Mouse (Mus musculus) kidney, postnatal 0 days (tissue): Measurements from ENCODE around the gene A030005L19Rik. TPM values are rescaled to one million over a fixed set of nuclear protein-coding genes. Genes with fewer than 3 reads are reported as not detected.
A peak's percentile ranks its signal among the peaks of the same experiment; 100 is the strongest.
"Not testable (repeated sequence)": the region's sequence is repeated elsewhere in the genome, so short reads cannot be mapped to it uniquely, and the experiment has no call there.

Experiments used
- ATAC-seq: fragments of 200-750 bp; cut with Nextera tagmentation; replicated peaks from 2 replicates; pipeline ENCODE4 v1.8.0; 2017; ENCODE audit warnings: low read depth, moderate number of reproducible peaks, moderate TSS enrichment, moderate library complexity; ENCODE audit not compliant: low FRiP score
- DNase-seq: peaks from one replicate; pipeline ENCODE4 v3.0.0-alpha.2; 2016; ENCODE audit warnings: low spot score
- H3K27ac ChIP-seq: fragments of 300-500 bp; sonication (generic); 2 replicates; pipeline ENCODE4 v1.5.1; 2014; ENCODE audit warnings: mild to moderate bottlenecking
- H3K27me3 ChIP-seq: fragments of 300-500 bp; sonication (generic); 2 replicates; pipeline ENCODE4 v1.6.1; 2014; ENCODE audit warnings: low read length, mixed read lengths; ENCODE audit not compliant: insufficient read depth
- H3K36me3 ChIP-seq: fragments of 300-500 bp; sonication (generic); 2 replicates; pipeline ENCODE4 v1.6.1; 2014; ENCODE audit warnings: low read length, mixed read lengths; ENCODE audit not compliant: insufficient read depth
- H3K4me1 ChIP-seq: fragments of 300-500 bp; sonication (generic); replicated peaks from 2 replicates; pipeline ENCODE4 v1.6.1; 2014; ENCODE audit warnings: antibody characterized with exemption, low read length, mixed read lengths; ENCODE audit not compliant: insufficient read depth
- H3K4me2 ChIP-seq: fragments of 300-500 bp; sonication (generic); 2 replicates; pipeline ENCODE4 v1.6.1; 2014; ENCODE audit warnings: mild to moderate bottlenecking, low read length, moderate library complexity, mixed read lengths
- H3K4me3 ChIP-seq: fragments of 300-500 bp; sonication (generic); replicated peaks from 2 replicates; pipeline ENCODE4 v1.5.1; 2014; ENCODE audit warnings: low read depth, low read length
- H3K9ac ChIP-seq: fragments of 300-500 bp; sonication (generic); 2 replicates; pipeline ENCODE4 v1.6.1; 2014; ENCODE audit warnings: low read depth, low read length
- H3K9me3 ChIP-seq: fragments of 300-500 bp; sonication (generic); replicated peaks from 2 replicates; pipeline ENCODE4 v1.6.1; 2016; ENCODE audit warnings: low read length, inconsistent platforms, mixed read lengths
- CTCF ChIP-seq: IDR thresholded peaks from 2 replicates; pipeline ENCODE4 v1.5.1; 2016; ENCODE audit warnings: antibody characterized with exemption, low read depth, mild to moderate bottlenecking, moderate library complexity
- WGBS: fragments of 180-500 bp; shearing (Covaris S2); extraction: QIAGEN DNeasy Blood & Tissue Kit; methylation state at CpG from one replicate; pipeline ENCODE4 v1.1.7; 2014; 5-methylcytosine and 5-hydroxymethylcytosine counted together
- polyA plus RNA-seq: library from polyadenylated mRNA; unstranded; fragments of >200 nt; fragmentation: Nextera tagmentation; extraction: Ambion mirVana; gene quantifications from 2 replicates; pipeline ENCODE4 v1.2.1, GENCODE M21; 2015

Gene A030005L19Rik
- polyA plus RNA-seq, 1 experiment from 2014 or later: not detected

GRCm38 (mm10) chr1:82905886-82906285 lies 7.2 kb upstream of the A030005L19Rik start:
- H3K27ac ChIP-seq: no peak overlapping the region
- no peak for DNase-seq
- no peak for TF ChIP-seq CTCF
- no peaks in the 10 kb centered on the region for H3K9me3 ChIP-seq
- no peaks in the 10 kb centered on the region for H3K4me1 ChIP-seq
- H3K4me2 ChIP-seq: no peak overlapping the region
- no peaks in the 10 kb centered on the region for H3K27me3 ChIP-seq
- no peak overlapping the region for H3K9ac ChIP-seq
- H3K4me3 ChIP-seq: no peak overlapping the region
- no peak for ATAC-seq
- 0 out of 2 replicates have a peak, but pooled peaks cover 3% of the 10 kb centered on the region for H3K36me3 ChIP-seq
- 82% methylated on average over 3 of the region's 3 CpGs for WGBS

GRCm38 (mm10) chr1:82913434-82913833 lies 309 bp downstream of the A030005L19Rik start:
- not testable (repeated sequence) for DNase-seq, H3K9ac ChIP-seq, H3K27me3 ChIP-seq, H3K4me1 ChIP-seq, ATAC-seq, H3K9me3 ChIP-seq, H3K36me3 ChIP-seq, H3K27ac ChIP-seq, H3K4me3 ChIP-seq, H3K4me2 ChIP-seq
- WGBS: 100% methylated on average over 5 of the region's 5 CpGs

GRCm38 (mm10) chr1:82924650-82925049 lies 11.5 kb downstream of the A030005L19Rik start, which contains the start of gene A030014E15Rik:
TSS of gene A030014E15Rik (plus strand) at chr1:82924917.
- H3K4me1 ChIP-seq: no peaks in the 10 kb centered on the region
- H3K36me3 ChIP-seq: no peaks in the 10 kb centered on the region
- no peaks in the 10 kb centered on the region for H3K27me3 ChIP-seq
- H3K9ac ChIP-seq: no peak within 1 kb of the TSS
- H3K9me3 ChIP-seq: no peaks in the 10 kb centered on the region
- no peak within 1 kb of the TSS for H3K27ac ChIP-seq
- ATAC-seq (no peak), DNase-seq (peak; percentile 21)
- no peak within 1 kb of the TSS for H3K4me2 ChIP-seq
- H3K4me3 ChIP-seq: no peak within 1 kb of the TSS
- WGBS: 83% methylated on average over 6 of the region's 6 CpGs
- no peak for TF ChIP-seq CTCF

- not testable (repeated sequence) for H3K36me3 ChIP-seq
These were observed 17.4 kb downstream of the A030005L19Rik start for GRCm38 (mm10) chr1:82930558-82930957.

GRCm38 (mm10) chr1:82931326-82931725 lies 18.2 kb downstream of the A030005L19Rik start, which contains the start of gene Gm6217:
TSS of gene Gm6217 (minus strand) at chr1:82931399.
- ATAC-seq: not testable (repeated sequence)

More at GRCm38 (mm10) chr1:82930558-82930957, 17.4 kb downstream of the A030005L19Rik start:
- not testable (repeated sequence) for DNase-seq, H3K4me1 ChIP-seq, H3K27me3 ChIP-seq, H3K4me3 ChIP-seq, ATAC-seq, H3K27ac ChIP-seq, H3K9ac ChIP-seq, H3K9me3 ChIP-seq, H3K4me2 ChIP-seq
- WGBS: 93% methylated on average over 3 of the region's 3 CpGs

GRCm38 (mm10) chr1:82938666-82939065 lies 25.5 kb downstream of the A030005L19Rik start:
- 90% methylated on average over 5 of the region's 5 CpGs for WGBS
- no peak overlapping the region for H3K9ac ChIP-seq
- ATAC-seq (peak; percentile 83), DNase-seq (no peak)
- H3K36me3 ChIP-seq: no peaks in the 10 kb centered on the region
- no peak overlapping the region for H3K4me2 ChIP-seq
- TF ChIP-seq CTCF: no peak
- no peaks in the 10 kb centered on the region for H3K4me1 ChIP-seq
- no peak overlapping the region for H3K4me3 ChIP-seq
- H3K9me3 ChIP-seq: no peaks in the 10 kb centered on the region; the same call in 1 of the 2 replicates
- H3K27me3 ChIP-seq: no peaks in the 10 kb centered on the region
- H3K27ac ChIP-seq: no peak overlapping the region

More at GRCm38 (mm10) chr1:82931326-82931725, 18.2 kb downstream of the A030005L19Rik start, which contains the start of gene Gm6217:
- H3K9me3 ChIP-seq, H3K4me1 ChIP-seq, H3K36me3 ChIP-seq, H3K4me3 ChIP-seq, DNase-seq, H3K27ac ChIP-seq, H3K9ac ChIP-seq, H3K4me2 ChIP-seq, H3K27me3 ChIP-seq: not testable (repeated sequence)
- no CpG with 5 or more reads among the region's 6 CpGs for WGBS

GRCm38 (mm10) chr1:82942505-82942904 lies 29.4 kb downstream of the A030005L19Rik start:
- not testable (repeated sequence) for H3K9ac ChIP-seq, H3K4me2 ChIP-seq, H3K36me3 ChIP-seq, H3K4me1 ChIP-seq, DNase-seq, H3K9me3 ChIP-seq, H3K27me3 ChIP-seq, ATAC-seq, H3K4me3 ChIP-seq, H3K27ac ChIP-seq
- 71% methylated on average over 1 of the region's 2 CpGs for WGBS

- H3K27ac ChIP-seq, H3K4me3 ChIP-seq: not testable (repeated sequence)
- no CpG with 5 or more reads among the region's 6 CpGs for WGBS
These were observed 30.2 kb downstream of the A030005L19Rik start, which contains the start of gene A030003K21Rik for GRCm38 (mm10) chr1:82943295-82943694. TSS of gene A030003K21Rik (minus strand) at chr1:82943388.

GRCm38 (mm10) chr1:82946029-82946428 lies 32.9 kb downstream of the A030005L19Rik start:
- H3K4me1 ChIP-seq, H3K36me3 ChIP-seq, H3K4me2 ChIP-seq, H3K9ac ChIP-seq, H3K4me3 ChIP-seq, H3K9me3 ChIP-seq, DNase-seq, H3K27ac ChIP-seq, H3K27me3 ChIP-seq, ATAC-seq: not testable (repeated sequence)
- 96% methylated on average over 2 of the region's 2 CpGs for whole genome bisulfite sequencing

More at GRCm38 (mm10) chr1:82943295-82943694, 30.2 kb downstream of the A030005L19Rik start, which contains the start of gene A030003K21Rik:
- not testable (repeated sequence) for DNase-seq, H3K9ac ChIP-seq, H3K36me3 ChIP-seq, H3K4me2 ChIP-seq, H3K9me3 ChIP-seq, H3K27me3 ChIP-seq, H3K4me1 ChIP-seq, ATAC-seq
